Mouse (Mus musculus): ENCODE measurements around the gene Evi2.

DNA sequence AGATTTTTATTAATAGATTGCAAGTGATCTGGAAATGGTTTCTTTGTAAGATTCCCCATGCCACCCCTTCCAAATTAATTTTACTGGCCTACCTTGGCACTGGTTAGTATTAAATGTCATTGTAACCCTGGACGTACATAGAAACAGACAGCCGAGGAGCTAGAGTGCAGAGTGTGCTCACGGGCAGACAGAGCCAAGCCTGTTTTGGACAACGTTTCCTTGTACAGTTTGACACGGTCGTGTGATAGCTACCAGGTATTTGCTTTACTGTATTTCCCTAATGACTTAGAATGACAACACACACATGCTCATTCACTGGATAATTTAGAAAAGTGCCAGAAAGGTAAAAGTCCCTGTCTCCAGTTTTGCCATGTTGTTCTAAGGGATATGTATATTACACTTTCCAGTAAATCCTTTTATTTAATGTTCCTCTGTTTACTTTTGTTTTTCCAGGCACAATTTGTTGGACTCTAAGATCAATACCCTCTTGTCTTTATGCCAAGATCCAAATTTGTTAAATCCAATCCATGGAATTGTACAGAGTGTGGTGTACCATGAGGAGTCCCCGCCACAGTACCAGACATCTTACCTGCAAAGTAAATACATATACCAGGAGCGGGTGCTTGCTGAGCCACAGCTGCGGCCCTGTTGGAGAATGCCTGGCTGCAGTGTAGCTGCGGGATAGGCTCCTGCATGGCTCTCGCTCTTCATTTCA is 38.0 kb upstream of the Evi2 start:
- no peak for TF ChIP-seq CTCF (IDR thresholded peaks at IDR 0.05; ENCODE audit: low read depth)
- no peak for TF ChIP-seq EP300 (IDR thresholded peaks at IDR 0.05; ENCODE audit: low read depth)

All from heart, postnatal 0 days (tissue).